Mouse (Mus musculus): ENCODE data around the gene Syn2. TPM values are rescaled to one million over a fixed set of nuclear protein-coding genes. Genes with fewer than 3 reads are reported as not detected.

Syn2 gene
- polyA plus RNA-seq, 1 experiment, result 1.4 TPM

GRCm38 (mm10) chr6:115123262-115124201, 11.2 kb upstream of the Syn2 start:
- TF ChIP-seq POLR2A (IDR thresholded peaks at IDR 0.05; ENCODE audit: borderline replicate concordance, control insufficient read depth, low read depth, low read length) (no peak), CTCF (IDR thresholded peaks at IDR 0.05; ENCODE audit: control insufficient read depth, insufficient read depth, low read length) (no peak)
- 24% methylated on average over 10 of the region's 10 CpGs for WGBS
- Histone ChIP-seq H3K4me1 (ENCODE audit: control insufficient read depth, insufficient read depth, low read length) (no peaks in the 10 kb centered on the region), H3K4me3 (replicated peaks; ENCODE audit: control insufficient read depth, low read depth, low read length) (no peak overlapping the region), H3K27ac (ENCODE audit: control insufficient read depth, insufficient read depth, low read depth, low read length, poor library complexity) (no peak overlapping the region)

- H3K4me1 ChIP-seq (ENCODE audit: control insufficient read depth, insufficient read depth, low read length), result no peaks in the 10 kb centered on the region
- no peak overlapping the region for H3K27ac ChIP-seq (ENCODE audit: control insufficient read depth, insufficient read depth, low read depth, low read length, poor library complexity)
- TF ChIP-seq POLR2A (IDR thresholded peaks at IDR 0.05; ENCODE audit: borderline replicate concordance, control insufficient read depth, low read depth, low read length) (no peak), CTCF (IDR thresholded peaks at IDR 0.05; ENCODE audit: control insufficient read depth, insufficient read depth, low read length) (no peak)
- WGBS, result 70% methylated on average over 2 of the region's 2 CpGs
- H3K4me3 ChIP-seq (replicated peaks; ENCODE audit: control insufficient read depth, low read depth, low read length), result no peak overlapping the region
Measured at GRCm38 (mm10) chr6:115124675-115125357, 9.9 kb upstream of the Syn2 start.

- 70% methylated on average over 1 of the region's 1 CpGs for WGBS
- no peaks in the 10 kb centered on the region for H3K4me1 ChIP-seq (ENCODE audit: control insufficient read depth, insufficient read depth, low read length)
- no peak overlapping the region for H3K4me3 ChIP-seq (replicated peaks; ENCODE audit: control insufficient read depth, low read depth, low read length)
- no peak overlapping the region for H3K27ac ChIP-seq (ENCODE audit: control insufficient read depth, insufficient read depth, low read depth, low read length, poor library complexity)
- no peak for TF ChIP-seq POLR2A (IDR thresholded peaks at IDR 0.05; ENCODE audit: borderline replicate concordance, control insufficient read depth, low read depth, low read length)
- TF ChIP-seq CTCF (IDR thresholded peaks at IDR 0.05; ENCODE audit: control insufficient read depth, insufficient read depth, low read length), result no peak
Measured at GRCm38 (mm10) chr6:115125358-115125720, 9.4 kb upstream of the Syn2 start.

- WGBS, result 49% methylated on average over 2 of the region's 2 CpGs
- Histone ChIP-seq H3K4me1 (ENCODE audit: control insufficient read depth, insufficient read depth, low read length) (no peaks in the 10 kb centered on the region), H3K27ac (ENCODE audit: control insufficient read depth, insufficient read depth, low read depth, low read length, poor library complexity) (no peak overlapping the region), H3K4me3 (replicated peaks; ENCODE audit: control insufficient read depth, low read depth, low read length) (no peak overlapping the region)
- TF ChIP-seq CTCF (IDR thresholded peaks at IDR 0.05; ENCODE audit: control insufficient read depth, insufficient read depth, low read length), result no peak
- no peak for TF ChIP-seq POLR2A (IDR thresholded peaks at IDR 0.05; ENCODE audit: borderline replicate concordance, control insufficient read depth, low read depth, low read length)
Measured at GRCm38 (mm10) chr6:115126232-115126785, 8.4 kb upstream of the Syn2 start.

GRCm38 (mm10) chr6:115126851-115127250, 7.9 kb upstream of the Syn2 start:
- Histone ChIP-seq H3K4me3 (replicated peaks; ENCODE audit: control insufficient read depth, low read depth, low read length) (no peak overlapping the region), H3K27ac (ENCODE audit: control insufficient read depth, insufficient read depth, low read depth, low read length, poor library complexity) (no peak overlapping the region), H3K4me1 (ENCODE audit: control insufficient read depth, insufficient read depth, low read length) (no peaks in the 10 kb centered on the region)
- WGBS, result 69% methylated on average over 3 of the region's 3 CpGs
- no peak for TF ChIP-seq POLR2A (IDR thresholded peaks at IDR 0.05; ENCODE audit: borderline replicate concordance, control insufficient read depth, low read depth, low read length)
- no peak for TF ChIP-seq CTCF (IDR thresholded peaks at IDR 0.05; ENCODE audit: control insufficient read depth, insufficient read depth, low read length)

GRCm38 (mm10) chr6:115127255-115127824, 7.4 kb upstream of the Syn2 start:
- no peak overlapping the region for H3K27ac ChIP-seq (ENCODE audit: control insufficient read depth, insufficient read depth, low read depth, low read length, poor library complexity)
- no peaks in the 10 kb centered on the region for H3K4me1 ChIP-seq (ENCODE audit: control insufficient read depth, insufficient read depth, low read length)
- no peak overlapping the region for H3K4me3 ChIP-seq (replicated peaks; ENCODE audit: control insufficient read depth, low read depth, low read length)
- WGBS, result 75% methylated on average over 5 of the region's 5 CpGs
- no peak for TF ChIP-seq CTCF (IDR thresholded peaks at IDR 0.05; ENCODE audit: control insufficient read depth, insufficient read depth, low read length)
- no peak for TF ChIP-seq POLR2A (IDR thresholded peaks at IDR 0.05; ENCODE audit: borderline replicate concordance, control insufficient read depth, low read depth, low read length)

GRCm38 (mm10) chr6:115135332-115135649, 589 bp downstream of the Syn2 start:
- no peak overlapping the region for H3K4me3 ChIP-seq (replicated peaks; ENCODE audit: control insufficient read depth, low read depth, low read length)

GRCm38 (mm10) chr6:115136156-115136555, 1.5 kb downstream of the Syn2 start:
- no peak for TF ChIP-seq POLR2A (IDR thresholded peaks at IDR 0.05; ENCODE audit: borderline replicate concordance, control insufficient read depth, low read depth, low read length)
- TF ChIP-seq CTCF (IDR thresholded peaks at IDR 0.05; ENCODE audit: control insufficient read depth, insufficient read depth, low read length), result no peak
- 90% methylated on average over 8 of the region's 9 CpGs for WGBS
- H3K4me1 ChIP-seq (ENCODE audit: control insufficient read depth, insufficient read depth, low read length), result no peaks in the 10 kb centered on the region
- no peak overlapping the region for H3K27ac ChIP-seq (ENCODE audit: control insufficient read depth, insufficient read depth, low read depth, low read length, poor library complexity)
- H3K4me3 ChIP-seq (replicated peaks; ENCODE audit: control insufficient read depth, low read depth, low read length), result no peak overlapping the region

More at GRCm38 (mm10) chr6:115135332-115135649, 589 bp downstream of the Syn2 start:
- TF ChIP-seq POLR2A (IDR thresholded peaks at IDR 0.05; ENCODE audit: borderline replicate concordance, control insufficient read depth, low read depth, low read length) (no peak), CTCF (IDR thresholded peaks at IDR 0.05; ENCODE audit: control insufficient read depth, insufficient read depth, low read length) (no peak)
- WGBS, result 7% methylated on average over 27 of the region's 27 CpGs
- no peak overlapping the region; the same call in 1 of the 2 replicates for H3K27ac ChIP-seq (ENCODE audit: control insufficient read depth, insufficient read depth, low read depth, low read length, poor library complexity)
- no peaks in the 10 kb centered on the region for H3K4me1 ChIP-seq (ENCODE audit: control insufficient read depth, insufficient read depth, low read length)

All from bone marrow, adult 2 months (tissue).